Mouse (Mus musculus): Measurements from ENCODE around the gene Fgfr2.

DNA sequence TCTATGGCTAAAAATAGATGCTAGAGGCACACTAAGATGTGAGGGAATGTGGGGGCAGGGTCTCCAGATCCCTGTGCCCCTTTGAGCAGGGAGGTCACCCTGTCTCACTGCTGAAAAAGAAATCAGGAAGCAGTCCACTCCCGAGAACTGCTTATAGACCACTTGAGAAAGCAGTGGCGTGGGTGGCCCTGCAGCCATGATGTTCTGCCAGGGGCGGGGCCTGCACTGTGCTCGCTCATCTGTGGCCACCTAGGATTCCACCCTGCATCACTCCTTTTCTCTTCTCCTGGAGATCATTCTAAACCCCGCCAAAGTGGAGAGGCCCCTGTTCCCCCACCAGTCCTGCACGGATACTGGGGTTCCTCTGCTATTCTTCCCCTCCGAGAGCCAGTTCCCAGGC is 733.7 kb downstream of the Fgfr2 start:
- no peak for TF ChIP-seq CTCF (conservative IDR thresholded peaks at IDR 0.05; ENCODE audit: low read length)
- no peak for TF ChIP-seq POU5F1 (IDR thresholded peaks at IDR 0.05; ENCODE audit: borderline replicate concordance, low read length)

Data from E14TG2a.4 (cell line).